Mouse (Mus musculus): ENCODE measurements around the gene Tbc1d23. TPM values are rescaled to one million over a fixed set of nuclear protein-coding genes. Genes with fewer than 3 reads are reported as not detected.

Tbc1d23 gene
- total RNA-seq, 2 experiments from 2014 or later: 45.8 to 46.8 TPM

GRCm38 (mm10) chr16:57121816-57122415 lies 109.4 kb downstream of the Tbc1d23 start:
- intact Hi-C loops (cut with DNase I): no loop called here
- no peak for DNase-seq (ENCODE audit: extremely low spot score in 1 of 2, low spot score in 2 of 2)

DNA sequence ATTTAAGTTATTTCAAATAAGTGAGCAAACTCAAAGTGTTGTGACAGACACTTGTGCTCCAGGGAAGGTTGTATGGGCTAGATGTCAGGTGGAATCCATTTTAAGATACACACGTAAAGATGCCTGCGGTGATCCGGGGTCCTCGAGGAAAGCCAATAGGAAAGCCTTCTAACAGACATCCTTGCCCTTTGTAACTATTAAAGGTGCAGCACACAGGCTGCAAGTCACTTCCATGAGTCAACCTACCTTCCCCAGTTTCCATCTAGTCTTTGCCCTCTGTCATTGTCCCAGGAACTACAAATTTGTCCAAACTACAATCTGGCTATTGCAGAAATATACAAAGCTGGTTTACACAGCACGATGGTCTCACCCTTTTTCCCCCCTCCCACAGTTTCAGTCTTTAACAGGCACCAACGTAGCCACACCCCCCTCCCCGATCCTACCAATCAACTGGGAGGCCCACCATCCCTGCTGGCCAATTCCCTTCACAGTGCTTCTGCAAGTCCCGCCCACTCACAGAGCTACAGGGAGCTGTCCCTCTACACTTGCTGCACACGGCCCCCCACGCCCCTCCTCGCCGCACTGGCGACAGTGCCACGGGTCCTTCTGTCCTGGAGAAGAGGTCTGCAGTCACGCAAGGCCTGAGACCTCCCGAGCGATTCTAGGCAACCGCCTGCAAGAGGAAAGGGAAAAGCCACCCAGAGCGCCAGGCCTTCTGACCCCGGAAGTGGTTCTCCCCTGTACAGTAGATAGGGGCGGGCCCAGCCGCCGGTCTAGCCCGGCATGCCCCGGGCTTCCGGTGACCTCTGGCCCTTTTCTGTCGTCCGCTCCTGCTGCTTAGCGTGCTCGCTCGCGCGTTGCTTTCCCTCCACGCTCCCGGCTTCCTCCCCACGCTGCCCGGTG lies 110.1 kb downstream of the Tbc1d23 start, which contains the start of gene Tomm70a:
Gene Tomm70a, plus strand, starts transcription at position 791 of the 903 bp plus-strand sequence.
- intact Hi-C loops (cut with DNase I): no loop called here
- peak; percentile 96 for DNase-seq (ENCODE audit: extremely low spot score in 1 of 2, low spot score in 2 of 2)

Other genes starting within 250 kb of the Tbc1d23 start
- gene Tmem45a2, start 160.1 kb downstream of the Tbc1d23 start, total RNA-seq (2021): not detected
- 100 to 1,000 TPM; 123 TPM for gene Tomm70a, start 109.8 kb downstream of the Tbc1d23 start, total RNA-seq (2021)
- gene Nit2, start 64.2 kb downstream of the Tbc1d23 start, total RNA-seq (2021): 10 to 100 TPM; 17.9 to 24.5 TPM
- under 1 TPM; 0.16 to 0.79 TPM for gene Tmem30c, start 61.4 kb upstream of the Tbc1d23 start, total RNA-seq (2021)
- gene Filip1l, start 121.6 kb upstream of the Tbc1d23 start, total RNA-seq (2021): 1 to 10 TPM; 3.4 to 4.1 TPM